28 mouse cellular contexts compared by ENCODE assay signal in genomic region chr14:14594753-14595152, GRCm38 (mm10).
DNase-seq lines count a peak whose midpoint lies in the region; ATAC-seq lines count a peak whose summit lies in the region.
"Had no signal": no experiment of that assay in that cellular context is flagged by ENCODE, and none has a peak within 500 bp of the region (broad histone marks: within the 10 kb centered on the region; RNA-seq: fewer than 3 reads in every experiment).

No protein-coding gene starts in this region.

- no peak overlapping the region for H3K4me2 ChIP-seq in hindbrain, embryonic 12.5 days (replicated peaks)
- H3K4me2 ChIP-seq: embryonic facial prominence, embryonic 13.5 days; forebrain, embryonic 12.5 days; forebrain, embryonic 15.5 days; heart, embryonic 11.5 days; hindbrain, embryonic 13.5 days; intestine, embryonic 15.5 days had no signal

- no peak overlapping the region for H3K27ac ChIP-seq in hindbrain, embryonic 12.5 days
- H3K27ac ChIP-seq: embryonic facial prominence, embryonic 10.5 days; embryonic facial prominence, embryonic 13.5 days; forebrain, embryonic 12.5 days; forebrain, embryonic 15.5 days; hindbrain, embryonic 13.5 days; intestine, embryonic 15.5 days had no signal

- no peak overlapping the region for H3K4me3 ChIP-seq in hindbrain, embryonic 12.5 days
- H3K4me3 ChIP-seq: embryonic facial prominence, embryonic 10.5 days; embryonic facial prominence, embryonic 13.5 days; erythroblast, embryonic 14.5 days; forebrain, embryonic 12.5 days; forebrain, embryonic 15.5 days; hindbrain, embryonic 13.5 days; intestine, embryonic 15.5 days had no signal

- ATAC-seq in megakaryocyte, adult 5-6 weeks (ENCODE audit: poor library complexity, severe bottlenecking): peak; percentile 87
- peak; percentile 53 for ATAC-seq in neutrophil, adult 5-6 weeks (ENCODE audit: extremely low read depth, insufficient number of reproducible peaks, low FRiP score, poor library complexity, severe bottlenecking)
- no peak for ATAC-seq in hindbrain, embryonic 12.5 days (ENCODE audit: low FRiP score)
- ATAC-seq: activated CD4-positive, CD25-positive, alpha-beta regulatory T cell, adult 4 months; forebrain, embryonic 15.5 days; hindbrain, embryonic 16.5 days; intestine, embryonic 15.5 days had no signal

- H3K4me1 ChIP-seq in hindbrain, embryonic 12.5 days: no peaks in the 10 kb centered on the region
- H3K4me1 ChIP-seq: embryonic facial prominence, embryonic 13.5 days; forebrain, embryonic 12.5 days; forebrain, embryonic 15.5 days; hindbrain, embryonic 13.5 days; intestine, embryonic 15.5 days had no signal

- H3K27me3 ChIP-seq in hindbrain, embryonic 12.5 days: no peaks in the 10 kb centered on the region
- H3K27me3 ChIP-seq: CH12.LX; embryonic facial prominence, embryonic 13.5 days; forebrain, embryonic 12.5 days; forebrain, embryonic 15.5 days; hindbrain, embryonic 13.5 days; intestine, embryonic 15.5 days had no signal

- no peaks in the 10 kb centered on the region for H3K36me3 ChIP-seq in hindbrain, embryonic 12.5 days
- H3K36me3 ChIP-seq: embryonic facial prominence, embryonic 10.5 days; embryonic facial prominence, embryonic 13.5 days; forebrain, embryonic 12.5 days; forebrain, embryonic 15.5 days; G1E; hindbrain, embryonic 13.5 days; intestine, embryonic 15.5 days had no signal

- no peak overlapping the region for H3K9ac ChIP-seq in hindbrain, embryonic 12.5 days
- H3K9ac ChIP-seq: embryonic facial prominence, embryonic 13.5 days; forebrain, embryonic 12.5 days; forebrain, embryonic 15.5 days; hindbrain, embryonic 13.5 days; intestine, embryonic 15.5 days had no signal

- H3K9me3 ChIP-seq in hindbrain, embryonic 12.5 days (replicated peaks): no peaks in the 10 kb centered on the region
- H3K9me3 ChIP-seq: embryonic facial prominence, embryonic 10.5 days; embryonic facial prominence, embryonic 13.5 days; forebrain, embryonic 12.5 days; forebrain, embryonic 15.5 days; G1E; hindbrain, embryonic 13.5 days; intestine, embryonic 15.5 days had no signal

- 85% methylated on average over 6 of the region's 6 CpGs for WGBS in hindbrain, embryonic 12.5 days

- DNase-seq in lung, postnatal 36 days: peak; percentile 16
- no peak for DNase-seq in lung, postnatal 25 days (ENCODE audit: low spot score)
- no peak for DNase-seq in spleen, postnatal 10 days (ENCODE audit: low spot score in 2 of 2)
- DNase-seq: adrenal gland, adult 8-10 months; adrenal gland, postnatal 36 days; B cell, adult 2 months; cerebellum, adult 18-20 months; cerebellum, adult 9-10 months; cerebellum, postnatal 14 days; embryo, embryonic 11 days; gastrocnemius, postnatal 10 days; gastrocnemius, postnatal 36 days; heart, adult 11 months had no signal
